Mouse (Mus musculus): ENCODE measurements around the gene Zc3h10. TPM values are rescaled to one million over a fixed set of nuclear protein-coding genes. Genes with fewer than 3 reads are reported as not detected.
A peak's percentile ranks its signal among the peaks of the same experiment; 100 is the strongest.

The Zc3h10 gene
- polyA plus RNA-seq, 1 experiment from 2014 or later = 15.4 TPM

GRCm38 (mm10) chr10:128535206-128535605 is 12.4 kb downstream of the Zc3h10 start:
- H3K36me3 ChIP-seq = no peaks in the 10 kb centered on the region
- no peaks in the 10 kb centered on the region for H3K27me3 ChIP-seq (ENCODE audit: low read depth, poor library complexity, severe bottlenecking)
- no peak overlapping the region for H3K27ac ChIP-seq (replicated peaks)
- no peaks in the 10 kb centered on the region for H3K9me3 ChIP-seq (replicated peaks)
- H3K4me1 ChIP-seq = peaks cover 5% of the 10 kb centered on the region
- H3K4me3 ChIP-seq = no peak overlapping the region
- 86% methylated on average over 2 of the region's 2 CpGs for WGBS
- DNase-seq (ENCODE audit: low spot score) = no peak

- Histone ChIP-seq H3K9me3 (replicated peaks) (no peaks in the 10 kb centered on the region), H3K36me3 (peaks cover 8% of the 10 kb centered on the region; the same call in 1 of the 2 replicates), H3K27ac (replicated peaks) (peak overlapping the region; percentile 82; the same call in 1 of the 2 replicates), H3K4me1 (peaks cover 28% of the 10 kb centered on the region), H3K27me3 (ENCODE audit: low read depth, poor library complexity, severe bottlenecking) (peaks cover 74% of the 10 kb centered on the region), H3K4me3 (peak overlapping the region; percentile 80)
- DNase-seq (ENCODE audit: low spot score) = no peak
- WGBS = 34% methylated on average over 28 of the region's 28 CpGs
Measured at GRCm38 (mm10) chr10:128526366-128527356, 20.9 kb downstream of the Zc3h10 start.

- WGBS = under 1% methylated on average over 37 of the region's 37 CpGs
- H3K27me3 ChIP-seq (ENCODE audit: low read depth, poor library complexity, severe bottlenecking) = peaks cover 83% of the 10 kb centered on the region
- peak within 1 kb of the TSS; percentile 80 for H3K4me3 ChIP-seq
- DNase-seq (ENCODE audit: low spot score) = peak; percentile 92
- no peaks in the 10 kb centered on the region for H3K9me3 ChIP-seq (replicated peaks)
- peak within 1 kb of the TSS; percentile 82 for H3K27ac ChIP-seq (replicated peaks)
- peaks cover 28% of the 10 kb centered on the region for H3K4me1 ChIP-seq
- peaks cover 12% of the 10 kb centered on the region for H3K36me3 ChIP-seq
Measured at GRCm38 (mm10) chr10:128525671-128526308, 21.8 kb downstream of the Zc3h10 start, which contains the start of gene Esyt1. Gene Esyt1 (minus strand): TSS chr10:128525871.

- peak; percentile 74 for DNase-seq (ENCODE audit: low spot score)
- Histone ChIP-seq H3K27ac (replicated peaks) (peak overlapping the region; percentile 82), H3K4me1 (peaks cover 28% of the 10 kb centered on the region), H3K27me3 (ENCODE audit: low read depth, poor library complexity, severe bottlenecking) (peaks cover 89% of the 10 kb centered on the region), H3K36me3 (peaks cover 16% of the 10 kb centered on the region), H3K4me3 (peak overlapping the region; percentile 80), H3K9me3 (replicated peaks) (no peaks in the 10 kb centered on the region)
- WGBS = under 1% methylated on average over 58 of the region's 58 CpGs
Measured at GRCm38 (mm10) chr10:128524732-128525662, 22.6 kb downstream of the Zc3h10 start.

- WGBS = 1% methylated on average over 11 of the region's 11 CpGs
- peaks cover 91% of the 10 kb centered on the region for H3K27me3 ChIP-seq (ENCODE audit: low read depth, poor library complexity, severe bottlenecking)
- peak overlapping the region; percentile 82 for H3K27ac ChIP-seq (replicated peaks)
- H3K9me3 ChIP-seq (replicated peaks) = no peaks in the 10 kb centered on the region
- peak; percentile 32 for DNase-seq (ENCODE audit: low spot score)
- H3K4me3 ChIP-seq = peak overlapping the region; percentile 80
- H3K36me3 ChIP-seq = peaks cover 22% of the 10 kb centered on the region
- H3K4me1 ChIP-seq = peaks cover 28% of the 10 kb centered on the region
Measured at GRCm38 (mm10) chr10:128524111-128524731, 23.4 kb downstream of the Zc3h10 start.

- Histone ChIP-seq H3K36me3 (peaks cover 32% of the 10 kb centered on the region), H3K4me3 (no peak overlapping the region), H3K9me3 (replicated peaks) (no peaks in the 10 kb centered on the region), H3K4me1 (peaks cover 29% of the 10 kb centered on the region), H3K27ac (replicated peaks) (no peak overlapping the region), H3K27me3 (ENCODE audit: low read depth, poor library complexity, severe bottlenecking) (peaks cover 93% of the 10 kb centered on the region)
- WGBS = 77% methylated on average over 6 of the region's 6 CpGs
- no peak for DNase-seq (ENCODE audit: low spot score)
Measured at GRCm38 (mm10) chr10:128522351-128522750, 25.2 kb downstream of the Zc3h10 start.

GRCm38 (mm10) chr10:128520591-128520990 is 27.0 kb downstream of the Zc3h10 start:
- Histone ChIP-seq H3K9me3 (replicated peaks) (no peaks in the 10 kb centered on the region), H3K4me3 (no peak overlapping the region), H3K27ac (replicated peaks) (no peak overlapping the region), H3K36me3 (peaks cover 37% of the 10 kb centered on the region), H3K27me3 (ENCODE audit: low read depth, poor library complexity, severe bottlenecking) (peaks cover 98% of the 10 kb centered on the region), H3K4me1 (peaks cover 25% of the 10 kb centered on the region)
- 87% methylated on average over 16 of the region's 16 CpGs for WGBS
- no peak for DNase-seq (ENCODE audit: low spot score)

- no peaks in the 10 kb centered on the region for H3K9me3 ChIP-seq (replicated peaks)
- DNase-seq (ENCODE audit: low spot score) = no peak
- peaks cover 45% of the 10 kb centered on the region for H3K36me3 ChIP-seq
- H3K4me1 ChIP-seq = peaks cover 8% of the 10 kb centered on the region; the same call in 1 of the 2 replicates
- H3K27me3 ChIP-seq (ENCODE audit: low read depth, poor library complexity, severe bottlenecking) = peaks cover 89% of the 10 kb centered on the region
- 72% methylated on average over 7 of the region's 7 CpGs for WGBS
- no peak overlapping the region for H3K27ac ChIP-seq (replicated peaks)
- no peak overlapping the region for H3K4me3 ChIP-seq
Measured at GRCm38 (mm10) chr10:128518833-128519232, 28.7 kb downstream of the Zc3h10 start.

- Histone ChIP-seq H3K4me3 (no peak overlapping the region), H3K9me3 (replicated peaks) (no peaks in the 10 kb centered on the region), H3K27me3 (ENCODE audit: low read depth, poor library complexity, severe bottlenecking) (peaks cover 67% of the 10 kb centered on the region), H3K27ac (replicated peaks) (no peak overlapping the region), H3K4me1 (peaks cover 7% of the 10 kb centered on the region; the same call in 1 of the 2 replicates), H3K36me3 (peaks cover 44% of the 10 kb centered on the region)
- WGBS = 14% methylated on average over 6 of the region's 6 CpGs
- no peak for DNase-seq (ENCODE audit: low spot score)
Measured at GRCm38 (mm10) chr10:128516677-128517076, 30.9 kb downstream of the Zc3h10 start.

- Histone ChIP-seq H3K27me3 (ENCODE audit: low read depth, poor library complexity, severe bottlenecking) (peaks cover 61% of the 10 kb centered on the region), H3K27ac (replicated peaks) (no peak overlapping the region), H3K36me3 (peaks cover 44% of the 10 kb centered on the region), H3K4me3 (peak overlapping the region; percentile 30), H3K4me1 (peaks cover 7% of the 10 kb centered on the region; the same call in 1 of the 2 replicates), H3K9me3 (replicated peaks) (no peaks in the 10 kb centered on the region)
- WGBS = 4% methylated on average over 20 of the region's 20 CpGs
- no peak for DNase-seq (ENCODE audit: low spot score)
Measured at GRCm38 (mm10) chr10:128516029-128516428, 31.5 kb downstream of the Zc3h10 start.

GRCm38 (mm10) chr10:128515044-128515443 is 32.5 kb downstream of the Zc3h10 start:
- Histone ChIP-seq H3K9me3 (replicated peaks) (no peaks in the 10 kb centered on the region), H3K36me3 (peaks cover 48% of the 10 kb centered on the region), H3K27ac (replicated peaks) (no peak overlapping the region), H3K4me1 (peaks cover 7% of the 10 kb centered on the region; the same call in 1 of the 2 replicates), H3K4me3 (no peak overlapping the region), H3K27me3 (ENCODE audit: low read depth, poor library complexity, severe bottlenecking) (peaks cover 53% of the 10 kb centered on the region)
- DNase-seq (ENCODE audit: low spot score) = no peak
- WGBS = 75% methylated on average over 4 of the region's 4 CpGs
